Mouse (Mus musculus) urinary bladder, adult 2 months (tissue): ENCODE results near the gene Josd1. TPM values are rescaled to one million over a fixed set of nuclear protein-coding genes. Genes with fewer than 3 reads are reported as not detected.

Source experiments
- DNase-seq: peaks from one replicate; pipeline ENCODE4 v3.0.0; 2022; ENCODE audit warnings: low spot score
- polyA plus RNA-seq: library from polyadenylated mRNA; depleted of rRNA; stranded (reverse); fragments of >200 nt; gene quantifications from 2 replicates; pipeline ENCODE4 v1.2.3, GENCODE M21; 2012; rRNA removed

Gene Josd1
- 30.1 and 34.1 TPM in 2 replicates for polyA plus RNA-seq

- peak; percentile 98 for DNase-seq
These were observed at the start of gene Josd1 for GRCm38 (mm10) chr15:79687646-79688267. Gene Josd1 (minus strand): TSS chr15:79687919.

GRCm38 (mm10) chr15:79734311-79734710, 46.6 kb upstream of the Josd1 start:
- DNase-seq: no peak

- no peak for DNase-seq
These were observed 45.9 kb upstream of the Josd1 start for GRCm38 (mm10) chr15:79733640-79734039.

- DNase-seq: no peak
These were observed 45.5 kb upstream of the Josd1 start for GRCm38 (mm10) chr15:79733192-79733591.

GRCm38 (mm10) chr15:79731554-79731953, 43.8 kb upstream of the Josd1 start:
- DNase-seq: no peak

GRCm38 (mm10) chr15:79728731-79729388, 41.1 kb upstream of the Josd1 start:
- no peak for DNase-seq

GRCm38 (mm10) chr15:79728311-79728710, 40.6 kb upstream of the Josd1 start:
- DNase-seq: no peak

GRCm38 (mm10) chr15:79727840-79728239, 40.1 kb upstream of the Josd1 start:
- no peak for DNase-seq

- no peak for DNase-seq
These were observed 37.6 kb upstream of the Josd1 start for GRCm38 (mm10) chr15:79725190-79725789.

- DNase-seq: no peak
These were observed 35.7 kb upstream of the Josd1 start for GRCm38 (mm10) chr15:79723439-79723838.

GRCm38 (mm10) chr15:79720796-79721195, 33.1 kb upstream of the Josd1 start:
- no peak for DNase-seq

GRCm38 (mm10) chr15:79720267-79720666, 32.5 kb upstream of the Josd1 start:
- no peak for DNase-seq

GRCm38 (mm10) chr15:79716710-79717109, 29.0 kb upstream of the Josd1 start:
- DNase-seq: no peak

GRCm38 (mm10) chr15:79715646-79716045, 27.9 kb upstream of the Josd1 start:
- no peak for DNase-seq

- no peak for DNase-seq
These were observed 20.6 kb upstream of the Josd1 start for GRCm38 (mm10) chr15:79708229-79708822.

- DNase-seq: no peak
These were observed 19.0 kb upstream of the Josd1 start for GRCm38 (mm10) chr15:79706603-79707214.

GRCm38 (mm10) chr15:79697558-79698187, 10.0 kb upstream of the Josd1 start:
- DNase-seq: no peak

GRCm38 (mm10) chr15:79697011-79697410, 9.3 kb upstream of the Josd1 start:
- no peak for DNase-seq

GRCm38 (mm10) chr15:79696508-79696907, 8.8 kb upstream of the Josd1 start:
- no peak for DNase-seq

- DNase-seq: no peak
These were observed 7.8 kb upstream of the Josd1 start for GRCm38 (mm10) chr15:79695516-79695915.

- DNase-seq: no peak
These were observed 6.8 kb upstream of the Josd1 start for GRCm38 (mm10) chr15:79694512-79694911.

GRCm38 (mm10) chr15:79693740-79694139, 6.0 kb upstream of the Josd1 start:
- no peak for DNase-seq
